Mouse (Mus musculus): ENCODE measurements around the gene Abl2. TPM values are rescaled to one million over a fixed set of nuclear protein-coding genes. Genes with fewer than 3 reads are reported as not detected.

The Abl2 gene
- polyA plus RNA-seq, 1 experiment from 2014 or later, result 5.7 TPM

- ATAC-seq (replicated peaks; ENCODE audit: low FRiP score) (no peak), DNase-seq (ENCODE audit: low spot score) (no peak)
- H3K9me3 ChIP-seq (ENCODE audit: control insufficient read depth, low read length), result no peaks in the 10 kb centered on the region
- WGBS, result 84% methylated on average over 3 of the region's 3 CpGs
- H3K4me1 ChIP-seq (replicated peaks; ENCODE audit: control insufficient read depth, insufficient read depth, low read length), result no peaks in the 10 kb centered on the region
- H3K4me2 ChIP-seq (ENCODE audit: low read depth, low read length, severe bottlenecking), result no peak overlapping the region
- H3K36me3 ChIP-seq (ENCODE audit: control insufficient read depth, insufficient read depth, low read length), result no peaks in the 10 kb centered on the region
- no peak overlapping the region for H3K27ac ChIP-seq (ENCODE audit: low read depth, low read length)
- no peaks in the 10 kb centered on the region for H3K27me3 ChIP-seq (ENCODE audit: control insufficient read depth, insufficient read depth, low read length)
- no peak overlapping the region for H3K9ac ChIP-seq (ENCODE audit: low read length)
- H3K4me3 ChIP-seq (ENCODE audit: low read depth, low read length), result no peak overlapping the region
Observed at GRCm38 (mm10) chr1:156602545-156602944, 44.0 kb downstream of the Abl2 start.

- H3K4me3 ChIP-seq (ENCODE audit: low read depth, low read length), result no peak overlapping the region
- no peak overlapping the region for H3K4me2 ChIP-seq (ENCODE audit: low read depth, low read length, severe bottlenecking)
- ATAC-seq (replicated peaks; ENCODE audit: low FRiP score) (no peak), DNase-seq (ENCODE audit: low spot score) (no peak)
- peaks cover 3% of the 10 kb centered on the region; the same call in 1 of the 2 replicates for H3K4me1 ChIP-seq (replicated peaks; ENCODE audit: control insufficient read depth, insufficient read depth, low read length)
- WGBS, result 81% methylated on average over 12 of the region's 12 CpGs
- H3K27me3 ChIP-seq (ENCODE audit: control insufficient read depth, insufficient read depth, low read length), result no peaks in the 10 kb centered on the region
- H3K36me3 ChIP-seq (ENCODE audit: control insufficient read depth, insufficient read depth, low read length), result no peaks in the 10 kb centered on the region
- H3K9me3 ChIP-seq (ENCODE audit: control insufficient read depth, low read length), result no peaks in the 10 kb centered on the region
- no peak overlapping the region for H3K27ac ChIP-seq (ENCODE audit: low read depth, low read length)
- no peak overlapping the region for H3K9ac ChIP-seq (ENCODE audit: low read length)
Observed at GRCm38 (mm10) chr1:156605094-156605866, 46.7 kb downstream of the Abl2 start.

- Histone ChIP-seq H3K4me3 (ENCODE audit: low read depth, low read length) (no peak overlapping the region), H3K36me3 (ENCODE audit: control insufficient read depth, insufficient read depth, low read length) (no peaks in the 10 kb centered on the region), H3K9me3 (ENCODE audit: control insufficient read depth, low read length) (no peaks in the 10 kb centered on the region), H3K27me3 (ENCODE audit: control insufficient read depth, insufficient read depth, low read length) (no peaks in the 10 kb centered on the region), H3K4me1 (replicated peaks; ENCODE audit: control insufficient read depth, insufficient read depth, low read length) (peaks cover 3% of the 10 kb centered on the region; the same call in 1 of the 2 replicates), H3K27ac (ENCODE audit: low read depth, low read length) (no peak overlapping the region), H3K4me2 (ENCODE audit: low read depth, low read length, severe bottlenecking) (no peak overlapping the region), H3K9ac (ENCODE audit: low read length) (no peak overlapping the region)
- ATAC-seq (replicated peaks; ENCODE audit: low FRiP score), result no peak
- 87% methylated on average over 2 of the region's 2 CpGs for WGBS
- no peak for DNase-seq (ENCODE audit: low spot score)
Observed at GRCm38 (mm10) chr1:156605940-156606339, 47.4 kb downstream of the Abl2 start.

- no peak for ATAC-seq (replicated peaks; ENCODE audit: low FRiP score)
- no peak for DNase-seq (ENCODE audit: low spot score)
Observed at GRCm38 (mm10) chr1:156608496-156608895, 49.9 kb downstream of the Abl2 start.

GRCm38 (mm10) chr1:156610257-156610656 lies 51.7 kb downstream of the Abl2 start:
- H3K27me3 ChIP-seq (ENCODE audit: control insufficient read depth, insufficient read depth, low read length), result no peaks in the 10 kb centered on the region
- 84% methylated on average over 1 of the region's 1 CpGs for whole genome bisulfite sequencing
- H3K4me1 ChIP-seq (replicated peaks; ENCODE audit: control insufficient read depth, insufficient read depth, low read length), result peaks cover 11% of the 10 kb centered on the region; the same call in 1 of the 2 replicates
- H3K4me2 ChIP-seq (ENCODE audit: low read depth, low read length, severe bottlenecking), result no peak overlapping the region
- H3K4me3 ChIP-seq (ENCODE audit: low read depth, low read length), result no peak overlapping the region
- no peaks in the 10 kb centered on the region for H3K36me3 ChIP-seq (ENCODE audit: control insufficient read depth, insufficient read depth, low read length)
- DNase-seq (ENCODE audit: low spot score) (no peak), ATAC-seq (replicated peaks; ENCODE audit: low FRiP score) (no peak)
- H3K9me3 ChIP-seq (ENCODE audit: control insufficient read depth, low read length), result no peaks in the 10 kb centered on the region
- H3K27ac ChIP-seq (ENCODE audit: low read depth, low read length), result no peak overlapping the region
- no peak overlapping the region for H3K9ac ChIP-seq (ENCODE audit: low read length)

More at GRCm38 (mm10) chr1:156608496-156608895, 49.9 kb downstream of the Abl2 start:
- no peaks in the 10 kb centered on the region for H3K36me3 ChIP-seq (ENCODE audit: control insufficient read depth, insufficient read depth, low read length)
- H3K4me2 ChIP-seq (ENCODE audit: low read depth, low read length, severe bottlenecking), result no peak overlapping the region
- H3K4me3 ChIP-seq (ENCODE audit: low read depth, low read length), result no peak overlapping the region
- no peaks in the 10 kb centered on the region for H3K27me3 ChIP-seq (ENCODE audit: control insufficient read depth, insufficient read depth, low read length)
- no peak overlapping the region for H3K27ac ChIP-seq (ENCODE audit: low read depth, low read length)
- H3K9me3 ChIP-seq (ENCODE audit: control insufficient read depth, low read length), result no peaks in the 10 kb centered on the region
- peaks cover 3% of the 10 kb centered on the region; the same call in 1 of the 2 replicates for H3K4me1 ChIP-seq (replicated peaks; ENCODE audit: control insufficient read depth, insufficient read depth, low read length)
- H3K9ac ChIP-seq (ENCODE audit: low read length), result no peak overlapping the region
- WGBS, result 96% methylated on average over 2 of the region's 2 CpGs

GRCm38 (mm10) chr1:156613855-156614530 lies 55.4 kb downstream of the Abl2 start:
- H3K27me3 ChIP-seq (ENCODE audit: control insufficient read depth, insufficient read depth, low read length), result no peaks in the 10 kb centered on the region
- DNase-seq (ENCODE audit: low spot score) (peak; percentile 73), ATAC-seq (replicated peaks; ENCODE audit: low FRiP score) (peak; percentile 63)
- H3K9me3 ChIP-seq (ENCODE audit: control insufficient read depth, low read length), result no peaks in the 10 kb centered on the region
- H3K9ac ChIP-seq (ENCODE audit: low read length), result peak overlapping the region; percentile 5; the same call in 1 of the 2 replicates
- H3K27ac ChIP-seq (ENCODE audit: low read depth, low read length), result peak overlapping the region; percentile 90
- H3K4me2 ChIP-seq (ENCODE audit: low read depth, low read length, severe bottlenecking), result no peak overlapping the region
- H3K4me3 ChIP-seq (ENCODE audit: low read depth, low read length), result no peak overlapping the region
- no peaks in the 10 kb centered on the region for H3K36me3 ChIP-seq (ENCODE audit: control insufficient read depth, insufficient read depth, low read length)
- peaks cover 25% of the 10 kb centered on the region; the same call in 1 of the 2 replicates for H3K4me1 ChIP-seq (replicated peaks; ENCODE audit: control insufficient read depth, insufficient read depth, low read length)
- WGBS, result 5% methylated on average over 9 of the region's 9 CpGs

- 89% methylated on average over 1 of the region's 1 CpGs for WGBS
Observed at GRCm38 (mm10) chr1:156614710-156615109, 56.1 kb downstream of the Abl2 start.

GRCm38 (mm10) chr1:156615381-156616133 lies 57.0 kb downstream of the Abl2 start:
- Histone ChIP-seq H3K4me1 (replicated peaks; ENCODE audit: control insufficient read depth, insufficient read depth, low read length) (peaks cover 25% of the 10 kb centered on the region; the same call in 1 of the 2 replicates), H3K27ac (ENCODE audit: low read depth, low read length) (no peak overlapping the region), H3K9me3 (ENCODE audit: control insufficient read depth, low read length) (no peaks in the 10 kb centered on the region), H3K27me3 (ENCODE audit: control insufficient read depth, insufficient read depth, low read length) (no peaks in the 10 kb centered on the region), H3K9ac (ENCODE audit: low read length) (no peak overlapping the region; the same call in 1 of the 2 replicates), H3K36me3 (ENCODE audit: control insufficient read depth, insufficient read depth, low read length) (no peaks in the 10 kb centered on the region), H3K4me2 (ENCODE audit: low read depth, low read length, severe bottlenecking) (peak overlapping the region; percentile 26), H3K4me3 (ENCODE audit: low read depth, low read length) (no peak overlapping the region)
- DNase-seq (ENCODE audit: low spot score) (peak; percentile 62), ATAC-seq (replicated peaks; ENCODE audit: low FRiP score) (peak; percentile 31)
- WGBS, result 27% methylated on average over 13 of the region's 13 CpGs

More at GRCm38 (mm10) chr1:156614710-156615109, 56.1 kb downstream of the Abl2 start:
- Histone ChIP-seq H3K4me1 (replicated peaks; ENCODE audit: control insufficient read depth, insufficient read depth, low read length) (peaks cover 22% of the 10 kb centered on the region; the same call in 1 of the 2 replicates), H3K4me3 (ENCODE audit: low read depth, low read length) (no peak overlapping the region), H3K27ac (ENCODE audit: low read depth, low read length) (no peak overlapping the region), H3K9me3 (ENCODE audit: control insufficient read depth, low read length) (no peaks in the 10 kb centered on the region), H3K4me2 (ENCODE audit: low read depth, low read length, severe bottlenecking) (no peak overlapping the region), H3K36me3 (ENCODE audit: control insufficient read depth, insufficient read depth, low read length) (no peaks in the 10 kb centered on the region), H3K27me3 (ENCODE audit: control insufficient read depth, insufficient read depth, low read length) (no peaks in the 10 kb centered on the region), H3K9ac (ENCODE audit: low read length) (no peak overlapping the region)
- ATAC-seq (replicated peaks; ENCODE audit: low FRiP score) (no peak), DNase-seq (ENCODE audit: low spot score) (no peak)

Measured in forebrain, embryonic 11.5 days (tissue).